Mouse (Mus musculus): Measurements from ENCODE around the gene Trpm4.

DNA sequence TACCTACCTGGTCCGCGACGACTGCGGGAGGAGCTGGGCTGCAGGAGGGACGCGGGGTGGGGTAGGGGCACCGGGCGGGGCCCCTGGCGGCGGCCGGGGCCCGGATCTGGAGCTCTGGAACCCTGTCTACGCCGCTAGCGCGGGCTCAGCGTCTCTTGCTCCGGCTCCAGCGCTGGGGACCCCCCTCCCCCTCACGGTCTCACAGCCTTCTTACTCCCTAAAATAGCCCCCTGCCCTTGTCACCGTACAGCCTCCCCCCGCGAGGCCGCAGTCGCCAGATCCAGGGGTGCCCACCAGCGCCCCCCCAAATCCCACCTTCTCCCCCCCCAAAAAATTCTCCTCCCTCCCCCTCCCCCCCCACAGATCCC is 33.1 kb upstream of the Trpm4 start, which contains the start of gene Ppfia3:
- no peak for TF ChIP-seq CTCF (IDR thresholded peaks at IDR 0.05; ENCODE audit: insufficient read depth, low read depth, low read length)
- TF ChIP-seq POLR2A (IDR thresholded peaks at IDR 0.05; ENCODE audit: insufficient read depth, low read depth, low read length), result no peak
